Mouse (Mus musculus): Measurements from ENCODE around the gene Ube4b.

DNA sequence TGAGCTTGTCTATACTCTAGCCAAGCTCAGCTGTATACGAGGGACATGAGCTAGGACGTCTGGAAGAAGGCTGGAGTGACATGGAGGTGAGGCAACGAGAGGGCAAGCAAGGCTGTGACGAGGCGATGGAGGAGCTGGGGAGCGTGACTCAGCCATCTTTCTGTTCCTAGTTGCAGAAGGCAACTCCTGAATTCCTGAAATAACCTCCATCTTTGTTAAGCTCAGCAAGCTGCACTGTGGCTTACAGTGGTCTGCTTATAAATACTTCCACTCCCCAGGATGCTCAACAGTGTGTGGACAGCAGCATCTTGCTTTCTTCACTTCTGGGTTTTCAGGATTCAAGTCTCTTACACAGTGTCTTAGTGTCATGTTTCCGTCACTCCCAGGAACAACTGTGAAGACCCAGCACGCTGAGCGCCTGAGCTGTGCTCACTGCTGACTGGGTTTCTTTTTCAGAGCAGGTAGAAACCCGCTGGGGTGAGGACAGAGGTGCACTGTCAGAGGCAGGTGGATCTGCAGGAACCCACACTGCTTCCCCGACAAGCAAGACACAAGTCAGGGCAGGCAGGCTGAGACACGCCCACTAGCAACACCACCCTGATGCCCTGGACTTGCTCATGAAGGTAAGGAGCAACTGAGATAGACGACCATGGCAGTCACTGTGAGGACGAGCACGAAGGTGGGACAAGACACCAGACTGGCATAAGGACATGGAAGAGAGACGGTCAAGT lies 20.7 kb downstream of the Ube4b start:
- no peak for TF ChIP-seq POLR2A (IDR thresholded peaks at IDR 0.05; ENCODE audit: borderline replicate concordance, control insufficient read depth, low read depth, low read length)
- no peak for TF ChIP-seq CTCF (IDR thresholded peaks at IDR 0.05; ENCODE audit: control insufficient read depth, insufficient read depth, low read length)
